Mouse (Mus musculus) heart, adult 2 months (tissue): ENCODE measurements around the gene Lpin1.

Experiments
- CTCF ChIP-seq: fragments of 200-600 bp; IDR thresholded peaks from 2 replicates; pipeline ENCODE4 v1.8.1; 2022; ENCODE audit warnings: antibody characterized with exemption, mild to moderate bottlenecking, moderate library complexity
- EP300 ChIP-seq: fragments of 200-500 bp; IDR thresholded peaks from 2 replicates; pipeline ENCODE4 v1.6.1; 2011; ENCODE audit warnings: low read depth, low read length, control low read depth; ENCODE audit not compliant: insufficient read depth
- POLR2A ChIP-seq: fragments of 200-500 bp; IDR thresholded peaks from 2 replicates; pipeline ENCODE4 v1.6.1; 2011; ENCODE audit warnings: mild to moderate bottlenecking, low read depth, low read length, control low read depth; ENCODE audit not compliant: insufficient read depth

DNA sequence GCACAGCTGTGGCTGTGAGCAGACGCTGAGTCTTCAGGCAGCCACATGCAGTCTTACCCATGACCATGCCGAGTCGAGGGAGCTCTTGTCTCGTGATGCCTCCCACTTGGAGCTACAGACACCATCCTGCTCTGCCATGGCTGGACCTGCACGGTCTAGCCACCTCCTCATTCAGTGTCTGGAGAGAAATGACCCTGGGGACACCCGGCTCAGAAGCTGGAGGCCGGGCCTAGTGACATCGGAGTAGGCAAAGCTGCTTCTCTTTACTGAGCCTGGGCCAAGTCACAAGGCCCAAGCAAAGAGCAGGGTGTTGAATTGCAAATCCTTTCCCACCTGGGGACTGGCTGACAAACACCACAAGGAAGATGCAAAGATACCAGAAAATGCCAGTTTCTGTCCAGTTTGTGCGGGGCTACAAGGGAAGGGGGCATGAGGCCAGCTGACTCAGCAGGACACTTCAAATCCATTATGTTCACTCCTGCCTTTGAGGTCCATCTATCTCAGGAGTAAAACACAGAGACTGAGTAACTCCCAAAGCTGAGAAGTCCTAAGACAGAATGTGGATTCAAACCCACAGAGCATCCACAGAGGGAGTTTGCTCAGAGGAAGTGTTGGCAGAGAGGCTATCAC is 36.1 kb upstream of the Lpin1 start:
- TF ChIP-seq CTCF, result no peak
- peak; percentile 79 for TF ChIP-seq POLR2A
- 0 out of 2 replicates have a peak, but pooled peaks have one; percentile 49 for TF ChIP-seq EP300
